Comparison of ENCODE assay signal across 9 mouse cellular contexts in the genomic region with DNA sequence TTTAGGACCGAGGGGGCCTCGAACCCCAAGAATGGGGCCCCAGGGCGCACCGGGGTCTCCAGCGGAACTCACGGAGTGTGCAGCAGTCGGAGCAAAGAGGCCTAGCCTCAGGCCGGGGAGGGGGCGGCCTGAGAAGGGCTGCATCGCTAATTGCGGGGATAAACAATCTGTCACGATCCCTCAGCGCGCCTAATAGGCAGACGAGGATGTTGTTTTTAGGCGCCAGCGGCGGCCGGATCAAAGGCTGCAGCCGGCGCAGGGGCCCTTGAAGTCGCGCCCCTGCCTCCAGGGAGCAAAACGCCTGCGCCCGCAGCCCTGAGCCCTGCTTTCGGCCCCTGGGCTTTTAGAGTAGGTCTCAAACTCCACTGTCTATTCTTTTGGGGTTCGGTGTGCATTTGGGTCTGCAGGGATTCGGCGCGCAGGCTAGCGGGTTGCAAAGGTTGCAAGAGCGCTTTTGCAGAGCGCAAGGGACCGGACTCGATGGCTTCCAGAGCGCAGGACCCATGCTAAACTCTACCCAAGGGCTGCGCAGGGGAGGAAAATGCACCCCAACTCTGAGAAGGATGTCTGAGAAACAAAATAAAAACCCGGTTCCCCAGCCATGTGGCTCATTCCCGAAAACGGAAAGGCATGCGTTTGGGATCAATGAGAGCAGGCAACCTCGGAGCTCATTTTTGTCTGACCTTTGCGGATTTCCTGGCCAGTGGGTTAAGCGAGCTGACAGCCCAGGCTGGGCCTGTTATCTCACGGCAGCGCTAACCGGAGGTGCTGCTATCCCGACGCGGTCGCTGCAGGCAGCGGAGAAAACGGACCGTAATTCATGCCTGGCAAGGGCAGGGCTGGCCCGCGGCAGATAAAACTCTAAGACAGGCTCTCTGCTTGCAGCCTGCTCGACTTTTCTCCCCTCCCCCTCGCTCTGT. TPM values are rescaled to one million over a fixed set of nuclear protein-coding genes. Genes with fewer than 3 reads are reported as not detected.
DNase-seq lines count a peak whose midpoint lies in the region; ATAC-seq lines count a peak whose summit lies in the region.
"Had no signal": no experiment of that assay in that cellular context is flagged by ENCODE, and none has a peak within 500 bp of the region (broad histone marks: within the 10 kb centered on the region; RNA-seq: fewer than 3 reads in every experiment).

No protein-coding gene starts in this region.

- no peak overlapping the region for H3K9ac ChIP-seq in kidney, embryonic 15.5 days
- H3K9ac ChIP-seq in embryonic facial prominence, embryonic 12.5 days = peak overlapping the region; percentile 52
- no peak overlapping the region for H3K9ac ChIP-seq in hindbrain, embryonic 13.5 days
- H3K9ac ChIP-seq in neural tube, embryonic 12.5 days = no peak overlapping the region

- peaks cover 33% of the 10 kb centered on the region for H3K4me1 ChIP-seq in kidney, embryonic 15.5 days
- H3K4me1 ChIP-seq in embryonic facial prominence, embryonic 12.5 days = peaks cover 19% of the 10 kb centered on the region
- H3K4me1 ChIP-seq in hindbrain, embryonic 13.5 days (replicated peaks) = peaks cover 46% of the 10 kb centered on the region
- peaks cover 54% of the 10 kb centered on the region for H3K4me1 ChIP-seq in neural tube, embryonic 12.5 days

- no peak for DNase-seq in kidney, postnatal 36 days
- no peak for DNase-seq in urinary bladder, postnatal 10 days (ENCODE audit: low spot score)
- no peak for DNase-seq in spleen, postnatal 14 days (ENCODE audit: low spot score in 2 of 2)

- no peak for ATAC-seq in kidney, embryonic 15.5 days (replicated peaks; ENCODE audit: low FRiP score)
- no peak for ATAC-seq in embryonic facial prominence, embryonic 12.5 days (ENCODE audit: insufficient number of reproducible peaks, insufficient read depth, low FRiP score, low TSS enrichment)
- no peak for ATAC-seq in hindbrain, embryonic 13.5 days (ENCODE audit: low FRiP score)
- ATAC-seq in neural tube, embryonic 12.5 days (ENCODE audit: low FRiP score, low read depth) = no peak
- no peak for ATAC-seq in erythroid progenitor cell, adult 5-6 weeks (replicated peaks; ENCODE audit: low FRiP score, poor library complexity, severe bottlenecking)

- under 1% methylated on average over 59 of the region's 59 CpGs for WGBS in kidney, embryonic 15.5 days
- WGBS in embryonic facial prominence, embryonic 12.5 days = under 1% methylated on average over 59 of the region's 59 CpGs
- under 1% methylated on average over 59 of the region's 59 CpGs for WGBS in hindbrain, embryonic 13.5 days
- under 1% methylated on average over 59 of the region's 59 CpGs for WGBS in neural tube, embryonic 12.5 days

- H3K27ac ChIP-seq in kidney, embryonic 15.5 days = no peak overlapping the region
- peak overlapping the region; percentile 85 for H3K27ac ChIP-seq in embryonic facial prominence, embryonic 12.5 days
- no peak overlapping the region for H3K27ac ChIP-seq in hindbrain, embryonic 13.5 days
- no peak overlapping the region for H3K27ac ChIP-seq in neural tube, embryonic 12.5 days

- no peak overlapping the region for H3K4me3 ChIP-seq in kidney, embryonic 15.5 days (replicated peaks)
- H3K4me3 ChIP-seq in embryonic facial prominence, embryonic 12.5 days = peak overlapping the region; percentile 72
- peak overlapping the region; percentile 9; the same call in 1 of the 2 replicates for H3K4me3 ChIP-seq in hindbrain, embryonic 13.5 days
- H3K4me3 ChIP-seq in neural tube, embryonic 12.5 days = no peak overlapping the region

- H3K27me3 ChIP-seq in kidney, embryonic 15.5 days = peaks cover 100% of the 10 kb centered on the region
- peaks cover 59% of the 10 kb centered on the region for H3K27me3 ChIP-seq in embryonic facial prominence, embryonic 12.5 days
- H3K27me3 ChIP-seq in hindbrain, embryonic 13.5 days = peaks cover 95% of the 10 kb centered on the region
- peaks cover 86% of the 10 kb centered on the region for H3K27me3 ChIP-seq in neural tube, embryonic 12.5 days (replicated peaks)

- H3K36me3 ChIP-seq in kidney, embryonic 15.5 days = no peaks in the 10 kb centered on the region
- no peaks in the 10 kb centered on the region for H3K36me3 ChIP-seq in embryonic facial prominence, embryonic 12.5 days
- H3K36me3 ChIP-seq in hindbrain, embryonic 13.5 days = no peaks in the 10 kb centered on the region
- H3K36me3 ChIP-seq in neural tube, embryonic 12.5 days = no peaks in the 10 kb centered on the region

- H3K9me3 ChIP-seq in kidney, embryonic 15.5 days (replicated peaks) = no peaks in the 10 kb centered on the region
- H3K9me3 ChIP-seq in embryonic facial prominence, embryonic 12.5 days = no peaks in the 10 kb centered on the region
- H3K9me3 ChIP-seq in hindbrain, embryonic 13.5 days = no peaks in the 10 kb centered on the region
- 0 out of 2 replicates have a peak, but pooled peaks cover 4% of the 10 kb centered on the region for H3K9me3 ChIP-seq in neural tube, embryonic 12.5 days

- peak overlapping the region; percentile 15; the same call in 1 of the 2 replicates for H3K4me2 ChIP-seq in kidney, embryonic 15.5 days
- H3K4me2 ChIP-seq in embryonic facial prominence, embryonic 12.5 days (replicated peaks) = peak overlapping the region; percentile 71
- peak overlapping the region; percentile 39 for H3K4me2 ChIP-seq in hindbrain, embryonic 13.5 days
- peak overlapping the region; percentile 47 for H3K4me2 ChIP-seq in neural tube, embryonic 12.5 days (replicated peaks)

RNA-seq across cellular contexts. Expression of a gene that starts 2.6 kb away (rescaled TPM):
- polyA plus RNA-seq in kidney, embryonic 15.5 days (2015; fragmentation: Nextera tagmentation; extraction: Ambion mirVana) = 2.9 and 3.2 TPM in 2 replicates
- 394 and 406 TPM in 2 replicates for polyA plus RNA-seq in embryonic facial prominence, embryonic 12.5 days (2016; fragmentation: Nextera tagmentation; extraction: Ambion mirVana)
- 28.6 and 59.6 TPM in 2 replicates for polyA plus RNA-seq in hindbrain, embryonic 13.5 days (2015; fragmentation: Nextera tagmentation; extraction: Ambion mirVana)
- polyA plus RNA-seq in neural tube, embryonic 12.5 days (2016; fragmentation: Nextera tagmentation; extraction: Ambion mirVana) = 38.8 and 50.5 TPM in 2 replicates
- not detected in 2 replicates for total RNA-seq in erythroid progenitor cell, adult 5-6 weeks (2015; ENCODE audit: low replicate concordance)
- not detected in 2 replicates for total RNA-seq in erythroid progenitor cell, adult 5-6 weeks (2017; ENCODE audit: low replicate concordance)
- total RNA-seq: CH12.LX had no signal

Comparison
In these comparisons a context has a peak if more than half of its experiments do, and no peak if none do; other contexts are left out.
1. H3K4me2 ChIP-seq: peak in every context shown above with its lines; median percentile 71 in embryonic facial prominence, embryonic 12.5 days; 47 in neural tube, embryonic 12.5 days; 39 in hindbrain, embryonic 13.5 days; 15 in kidney, embryonic 15.5 days.
2. H3K4me3 ChIP-seq: peak in embryonic facial prominence, embryonic 12.5 days (single experiment) and hindbrain, embryonic 13.5 days (single experiment); none in kidney, embryonic 15.5 days (single experiment) and neural tube, embryonic 12.5 days (single experiment).